Mouse (Mus musculus): Measurements from ENCODE around the gene Gm8890.
"Not testable (repeated sequence)": the region's sequence is repeated elsewhere in the genome, so short reads cannot be mapped to it uniquely, and the experiment has no call there.

- not testable (repeated sequence) for TF ChIP-seq EP300 (optimal IDR thresholded peaks at IDR 0.05); CTCF (IDR thresholded peaks at IDR 0.05; ENCODE audit: low read depth)
These were observed at the start of gene Gm8890 for GRCm38 (mm10) chr5:11255733-11256132.
